Mouse (Mus musculus): ENCODE data around the gene Sell. TPM values are rescaled to one million over a fixed set of nuclear protein-coding genes. Genes with fewer than 3 reads are reported as not detected.

Gene Sell
- total RNA-seq, 2 experiments from 2014 or later: 0.24 to 0.29 TPM

DNA sequence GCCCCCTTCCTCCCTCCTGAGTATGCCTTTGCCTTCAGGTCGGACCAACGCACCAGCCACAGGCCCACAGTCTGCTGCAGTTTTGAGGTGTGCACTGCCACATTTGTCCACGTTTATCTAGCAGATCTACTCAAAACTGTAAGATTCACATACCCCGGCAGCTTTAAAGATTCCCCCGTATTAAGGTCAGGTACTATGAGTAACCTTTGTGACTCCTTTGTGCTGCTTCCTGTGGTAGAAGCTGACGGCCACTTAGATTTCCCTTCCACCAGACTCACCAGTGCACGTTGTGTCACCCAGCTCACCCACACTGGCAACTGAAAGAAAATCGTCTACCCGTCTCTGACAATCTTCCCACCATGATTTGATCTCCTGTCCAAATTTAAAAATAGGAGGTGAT is 11.3 kb downstream of the Sell start:
- intact Hi-C loops (cut with DNase I; ENCODE audit: low total_unique reads): no loop called here
- DNase-seq: no peak

DNA sequence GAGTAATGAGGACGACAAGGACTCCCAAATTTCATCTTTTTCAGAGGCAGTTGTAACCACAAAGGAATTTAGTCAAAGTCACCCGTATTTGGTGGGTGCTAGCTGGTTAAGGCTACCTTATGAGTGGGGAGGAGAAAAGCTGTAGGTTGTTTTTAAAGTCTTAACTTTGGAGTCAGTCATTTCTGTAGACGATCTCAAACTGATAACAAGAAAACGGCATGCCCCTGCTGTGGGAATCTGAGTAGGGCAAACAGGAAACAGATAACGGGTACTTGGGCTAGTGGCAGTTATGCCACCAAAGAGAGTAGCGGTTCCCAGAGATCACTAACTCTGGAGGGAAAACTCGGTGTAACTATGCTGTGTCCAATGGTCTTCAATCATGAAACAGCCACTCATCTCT is 12.0 kb downstream of the Sell start:
- intact Hi-C loops (cut with DNase I; ENCODE audit: low total_unique reads): no loop called here
- DNase-seq: no peak

DNA sequence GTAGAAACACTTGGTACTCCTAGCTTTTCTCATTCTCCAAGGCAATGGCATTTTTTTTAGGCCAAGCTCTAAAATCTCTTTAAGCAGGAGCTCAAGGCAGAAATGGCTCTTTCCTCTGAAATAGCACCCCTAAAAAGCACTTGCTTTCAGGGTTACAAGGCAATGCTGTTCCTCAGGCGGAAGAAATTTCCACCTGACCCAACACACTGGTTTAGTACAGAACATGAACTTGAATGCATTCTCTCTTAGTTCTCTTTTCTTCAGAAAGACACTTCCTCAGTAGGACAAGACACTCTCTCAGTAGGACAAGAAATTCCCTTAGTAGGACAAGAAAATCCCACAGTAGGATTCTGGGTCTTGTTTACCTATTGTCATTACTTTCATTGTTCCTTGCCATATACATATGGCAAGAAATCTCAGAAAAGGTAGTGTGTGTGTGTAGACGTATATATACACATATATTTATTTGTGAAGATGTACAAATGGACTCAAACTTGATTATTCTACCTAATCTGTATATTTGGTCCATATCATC is 12.9 kb downstream of the Sell start:
- DNase-seq: no peak
- intact Hi-C loops (cut with DNase I; ENCODE audit: low total_unique reads): no loop called here

DNA sequence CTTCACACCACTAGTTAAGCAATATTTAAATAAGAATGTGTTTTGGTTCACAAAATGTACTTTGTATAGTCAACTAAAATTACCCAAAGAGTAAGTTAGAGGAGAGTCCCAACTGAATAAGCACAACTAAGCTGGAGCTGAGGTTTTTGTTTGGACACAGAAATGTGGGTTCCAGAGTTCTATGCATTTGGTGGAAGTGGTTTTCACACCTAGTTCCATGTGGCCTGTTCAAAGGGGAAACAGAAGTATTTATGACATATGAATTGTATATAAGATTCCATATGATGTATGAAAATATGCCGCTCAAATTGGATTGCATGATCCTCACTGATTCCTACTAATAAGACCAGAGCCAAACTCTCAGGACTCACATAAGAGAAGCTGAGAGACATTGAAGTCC is 13.6 kb downstream of the Sell start:
- intact Hi-C loops (cut with DNase I; ENCODE audit: low total_unique reads): no loop called here
- DNase-seq: no peak

DNA sequence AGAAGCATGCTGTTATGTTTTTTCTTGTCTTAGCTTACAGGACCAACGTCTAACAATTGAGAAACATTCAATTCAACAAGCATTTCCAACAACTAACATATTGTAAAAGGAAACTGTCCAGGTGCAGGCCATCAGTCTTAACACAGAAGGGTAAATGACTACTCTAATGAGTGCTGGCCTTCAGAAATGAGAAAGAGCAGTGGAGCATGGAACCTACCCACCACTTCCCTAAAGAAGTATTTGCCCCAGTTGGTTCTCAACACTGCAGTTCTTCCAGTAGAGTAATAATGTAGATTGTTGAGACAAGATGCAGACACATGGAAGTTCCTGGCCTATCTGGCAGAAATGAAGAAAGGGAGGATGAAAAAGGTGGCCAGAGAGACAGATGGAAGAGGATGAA is 14.7 kb downstream of the Sell start:
- intact Hi-C loops (cut with DNase I; ENCODE audit: low total_unique reads): no loop called here

DNA sequence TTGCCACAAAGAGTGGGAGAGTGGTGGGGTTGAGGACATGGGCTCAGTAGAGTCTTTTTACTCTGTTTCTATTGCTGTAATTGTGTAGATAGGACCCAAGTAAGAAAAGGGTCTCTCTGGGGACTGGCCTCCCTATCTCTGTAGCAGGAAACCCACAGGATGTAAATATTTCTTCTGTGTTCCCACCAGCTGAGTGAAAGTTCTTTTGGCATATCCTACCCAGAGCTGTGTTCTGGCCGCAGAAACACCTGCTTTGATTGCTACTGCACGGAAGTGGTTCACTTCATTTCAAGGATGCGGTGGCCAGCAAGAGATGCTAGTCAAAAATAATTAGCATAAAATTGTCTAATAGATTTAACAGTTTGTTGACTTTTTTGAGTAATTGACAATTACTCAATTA is 15.2 kb downstream of the Sell start:
- DNase-seq: no peak
- intact Hi-C loops (cut with DNase I; ENCODE audit: low total_unique reads): no loop called here

More for the DNA sequence above, 14.7 kb downstream of the Sell start:
- DNase-seq: no peak

DNA sequence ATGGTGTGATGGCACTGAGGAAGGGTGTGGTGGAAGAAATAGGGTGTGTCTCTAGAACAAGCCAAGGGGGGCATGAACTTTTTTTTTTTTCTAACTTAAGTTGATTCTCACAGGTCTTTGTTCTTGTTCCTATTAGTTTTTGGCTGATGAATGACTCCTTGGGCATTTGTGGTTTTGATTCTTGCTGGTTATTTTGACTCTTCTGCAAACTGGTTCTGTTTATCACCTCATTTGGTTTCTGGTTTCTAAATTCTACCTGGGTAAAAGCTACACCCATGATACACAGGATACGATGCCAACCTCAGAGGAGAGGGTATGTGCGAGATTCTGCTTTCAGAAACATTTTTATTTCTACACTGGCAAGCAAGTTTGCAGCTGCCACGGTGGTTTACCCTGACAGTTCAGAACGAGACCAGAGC is 16.6 kb downstream of the Sell start:
- intact Hi-C loops (cut with DNase I; ENCODE audit: low total_unique reads): no loop called here
- no peak for DNase-seq

DNA sequence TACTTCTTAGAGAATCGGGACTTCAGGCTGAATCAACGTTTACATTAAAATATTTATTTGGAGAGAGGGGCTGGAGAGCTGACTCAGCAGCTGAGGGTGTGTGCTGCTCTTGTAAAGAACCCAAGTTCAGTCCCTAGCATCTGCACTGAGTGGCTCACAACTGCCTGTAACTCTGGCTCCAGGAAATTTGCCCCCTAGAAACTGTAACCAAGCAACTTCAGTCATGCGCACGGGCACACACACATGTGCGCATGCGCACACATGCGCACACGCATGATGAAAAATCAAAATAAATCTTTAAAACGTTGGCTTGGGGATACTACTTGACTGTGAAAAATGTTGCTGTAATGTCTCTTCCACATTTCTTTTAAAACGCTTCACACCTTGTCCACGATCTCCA is 17.3 kb downstream of the Sell start:
- no peak for DNase-seq
- intact Hi-C loops (cut with DNase I; ENCODE audit: low total_unique reads): no loop called here

DNA sequence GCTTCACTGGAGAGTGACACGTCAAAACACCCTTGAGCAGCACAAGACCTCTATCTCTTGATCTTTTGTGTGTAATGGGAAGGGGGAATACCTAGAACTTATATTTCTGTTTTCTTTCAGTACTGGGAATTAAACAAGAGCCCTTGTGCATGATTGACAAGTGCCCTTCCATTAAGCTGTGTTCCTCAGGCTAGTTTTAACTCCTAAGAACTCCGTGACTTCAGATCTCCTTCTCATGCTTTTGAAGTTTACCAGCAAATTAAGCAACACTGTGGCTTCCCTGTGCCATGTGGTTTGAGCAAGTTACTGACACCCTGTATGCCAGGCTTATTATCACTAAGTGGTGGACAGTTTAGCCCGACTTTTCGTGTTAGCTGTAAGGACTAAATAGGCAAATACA is 21.3 kb downstream of the Sell start:
- intact Hi-C loops (cut with DNase I; ENCODE audit: low total_unique reads): no loop called here

DNA sequence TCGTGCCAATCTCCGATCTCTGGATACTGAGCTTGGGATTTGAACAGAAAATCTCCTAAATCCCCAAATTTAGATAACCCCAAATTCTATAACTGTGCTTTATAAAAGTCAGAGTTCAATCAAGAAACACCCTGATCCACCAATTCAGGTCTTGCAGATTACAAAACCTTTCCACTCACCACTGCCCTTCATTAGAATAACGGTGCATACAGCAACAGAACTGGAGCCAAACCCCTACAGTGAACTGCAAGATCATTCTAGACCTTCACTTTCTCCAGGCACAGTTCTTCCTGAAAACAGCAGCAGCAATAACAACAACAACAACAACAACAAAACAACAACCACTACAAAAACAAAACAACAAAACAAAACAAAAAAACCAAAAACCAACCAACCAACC is 25.0 kb downstream of the Sell start:
- no peak for DNase-seq
- intact Hi-C loops (cut with DNase I; ENCODE audit: low total_unique reads): no loop called here

More for the DNA sequence above, 21.3 kb downstream of the Sell start:
- no peak for DNase-seq

DNA sequence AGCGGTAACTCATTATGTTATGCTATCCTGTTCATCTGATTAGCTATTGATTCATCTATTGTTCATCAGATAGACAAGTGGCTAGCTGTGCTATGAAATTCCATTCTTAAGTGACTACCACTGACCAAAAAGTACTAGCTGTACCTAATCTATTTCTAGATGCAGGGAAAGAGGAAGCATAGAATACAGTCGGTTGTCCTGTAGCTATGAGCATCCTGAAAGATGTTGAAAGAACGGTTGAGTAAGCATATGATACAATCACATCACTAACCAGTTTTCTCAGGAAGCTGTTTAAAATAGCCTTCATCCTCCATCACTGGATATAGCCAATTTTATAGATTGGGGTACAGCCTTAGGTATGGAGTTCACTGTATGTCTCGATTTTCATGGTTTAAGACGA is 26.1 kb downstream of the Sell start:
- no peak for DNase-seq
- intact Hi-C loops (cut with DNase I; ENCODE audit: low total_unique reads): no loop called here

DNA sequence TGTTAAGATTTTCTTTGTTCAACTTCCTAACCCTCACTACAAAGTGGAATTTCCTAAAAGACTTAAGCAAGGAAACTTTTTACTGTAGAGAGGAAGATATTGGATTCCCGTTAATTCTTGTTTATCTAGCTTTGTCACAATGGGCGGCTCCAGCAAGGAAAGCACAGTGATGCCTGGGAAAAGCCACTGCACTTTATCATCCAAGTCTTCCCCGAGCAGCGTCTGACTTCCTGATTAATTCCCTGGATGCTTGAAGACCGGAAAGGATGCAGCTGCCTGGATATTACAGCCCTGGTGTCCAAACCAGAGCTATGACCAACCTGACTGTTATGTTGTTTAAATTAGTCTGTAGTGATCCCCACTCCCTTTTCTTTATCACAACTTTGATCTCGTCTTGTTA is 35.0 kb downstream of the Sell start:
- intact Hi-C loops (cut with DNase I; ENCODE audit: low total_unique reads): no loop called here

DNA sequence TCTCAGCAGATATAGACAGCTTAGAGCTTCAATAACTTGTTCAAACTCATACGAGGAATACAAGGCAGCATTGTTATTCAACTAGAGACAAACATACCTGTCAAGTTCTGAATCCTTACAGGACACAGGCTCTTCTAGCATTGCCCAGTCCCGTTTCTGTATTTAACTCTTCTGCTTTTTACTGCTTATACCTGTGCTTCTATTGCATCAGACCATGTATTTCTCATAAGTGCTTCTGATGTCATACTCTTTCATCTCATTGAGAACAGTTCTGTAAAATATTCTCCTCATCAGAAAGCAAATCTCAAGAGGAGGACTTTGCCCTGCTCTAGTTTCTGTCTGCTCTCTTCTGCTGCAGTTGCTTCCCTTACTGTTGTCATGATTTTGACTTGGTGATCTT is 36.1 kb downstream of the Sell start:
- no peak for DNase-seq
- intact Hi-C loops (cut with DNase I; ENCODE audit: low total_unique reads): no loop called here

More for the DNA sequence above, 35.0 kb downstream of the Sell start:
- DNase-seq: no peak

DNA sequence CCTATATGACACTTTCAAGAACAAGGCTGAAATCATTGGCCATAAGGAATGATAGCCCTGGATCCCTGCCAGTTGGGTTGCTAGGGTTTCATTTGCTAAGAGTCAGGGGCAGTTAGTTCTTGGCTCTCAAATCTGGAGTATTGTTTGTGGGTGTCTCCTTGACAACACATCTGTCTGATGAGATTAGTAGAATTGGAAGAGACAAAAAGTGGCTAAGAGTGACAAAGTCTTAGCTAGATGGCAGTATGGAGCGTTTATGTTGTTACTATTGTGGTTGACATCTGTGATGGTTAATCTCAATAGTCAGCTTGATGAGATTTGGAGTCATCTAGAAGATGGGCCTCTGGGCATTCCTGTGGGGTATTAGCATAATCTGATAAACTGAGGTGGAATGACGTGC is 36.6 kb downstream of the Sell start:
- intact Hi-C loops (cut with DNase I; ENCODE audit: low total_unique reads): no loop called here
- DNase-seq: no peak

DNA sequence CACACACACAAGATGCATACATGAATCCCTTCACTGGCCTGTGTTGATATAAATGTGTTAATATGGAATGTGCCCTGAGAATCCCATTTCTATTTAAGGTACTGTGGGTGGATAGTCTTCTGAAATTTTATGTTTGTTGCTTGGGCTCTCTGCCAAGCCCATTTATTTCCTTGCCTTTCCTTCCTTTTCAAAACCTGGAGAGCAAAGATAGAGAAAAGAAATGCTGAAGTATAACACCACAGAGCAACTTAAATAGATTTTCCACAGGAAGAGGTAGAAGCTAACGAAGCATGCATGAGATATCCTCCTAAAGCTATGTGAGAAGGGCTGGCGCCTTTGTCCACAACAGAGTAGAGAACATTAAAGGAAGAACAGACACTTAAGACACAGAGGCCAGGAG is 48.0 kb downstream of the Sell start:
- no peak for DNase-seq
- intact Hi-C loops (cut with DNase I; ENCODE audit: low total_unique reads): no loop called here

DNA sequence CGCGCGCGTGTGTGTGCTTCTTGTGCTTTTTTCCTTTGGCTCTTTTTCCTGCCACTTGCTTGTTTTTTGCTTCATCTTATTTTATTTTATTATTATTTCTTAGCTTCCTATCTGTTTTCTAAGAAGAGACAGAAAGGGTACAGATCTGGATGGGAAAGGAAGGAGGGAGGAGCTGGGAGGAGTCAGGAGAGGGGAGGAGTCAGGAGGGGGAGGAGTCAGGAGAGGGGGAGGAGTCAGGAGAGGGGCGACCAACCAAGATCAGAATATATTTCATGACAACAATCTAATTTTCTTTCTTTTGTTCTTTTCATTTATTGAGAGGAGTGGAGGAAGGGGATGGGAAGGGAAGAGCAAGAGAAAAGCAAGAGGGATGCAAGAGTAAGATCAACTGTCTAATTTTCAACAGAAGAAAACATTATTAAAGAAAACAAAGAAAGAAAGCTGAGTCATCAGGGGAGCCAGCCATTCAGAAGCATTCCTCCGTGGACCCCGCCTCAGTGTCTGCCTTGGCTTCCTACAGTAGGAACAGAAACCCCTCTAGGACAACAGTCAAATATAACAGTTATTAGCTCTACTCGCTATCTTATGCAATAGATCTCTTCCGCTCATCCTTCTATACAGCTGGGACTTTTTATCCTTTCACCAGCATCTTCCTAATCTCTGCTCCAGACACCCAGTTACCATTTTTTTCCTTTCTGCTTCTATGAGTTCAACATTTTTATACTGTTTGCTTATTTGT is 49.0 kb downstream of the Sell start:
- intact Hi-C loops (cut with DNase I; ENCODE audit: low total_unique reads): no loop called here
- no peak for DNase-seq

DNA sequence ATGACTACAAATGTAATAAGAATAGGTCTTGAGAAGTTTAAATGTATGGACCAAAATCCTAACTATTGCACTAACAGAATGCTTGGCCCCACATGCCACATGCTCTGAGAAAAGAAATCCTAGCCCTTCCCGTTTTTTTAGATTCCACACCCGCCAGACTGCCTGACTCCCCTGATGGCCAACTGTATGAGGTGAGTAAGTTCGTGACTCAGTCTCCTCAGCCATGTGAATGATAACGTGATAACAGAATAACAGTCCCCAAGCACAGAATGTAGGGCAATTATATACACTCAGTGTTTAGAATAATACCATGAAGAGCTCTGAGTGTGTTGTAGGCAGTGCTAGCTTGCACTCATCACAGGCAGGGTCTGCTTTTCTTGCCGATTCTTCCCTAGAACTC is 52.5 kb downstream of the Sell start:
- intact Hi-C loops (cut with DNase I; ENCODE audit: low total_unique reads): no loop called here
- no peak for DNase-seq

DNA sequence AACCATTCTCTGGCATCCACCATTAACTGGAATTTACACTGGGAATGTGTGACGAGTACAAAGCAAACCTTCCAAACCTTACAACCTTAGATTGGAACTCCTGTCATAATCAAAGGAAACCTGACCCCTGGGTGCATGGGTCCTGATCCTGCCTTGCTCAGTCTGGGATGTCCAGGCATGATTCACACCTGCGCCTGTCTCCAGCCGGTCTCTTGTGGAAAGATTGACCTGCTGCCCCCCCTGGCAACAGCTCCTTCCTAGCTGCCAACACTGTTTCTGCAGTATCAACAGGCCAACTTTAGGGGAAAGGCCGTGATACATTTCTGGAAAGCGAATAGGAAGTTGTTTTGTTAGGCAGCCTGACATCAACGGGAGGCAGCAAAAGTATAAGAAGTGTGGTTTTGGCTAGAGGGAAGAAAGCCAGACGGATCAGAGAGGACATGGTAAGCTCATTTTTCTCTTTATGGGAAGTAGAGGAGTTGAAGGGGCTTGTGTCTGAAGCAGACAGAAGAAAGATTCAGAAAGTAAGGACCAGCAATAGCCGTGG is 53.2 kb downstream of the Sell start, which contains the start of gene Selp:
TSS of gene Selp (plus strand) at position 318 of the 547 bp plus-strand sequence.
- intact Hi-C loops (cut with DNase I; ENCODE audit: low total_unique reads): no loop called here
- DNase-seq: no peak

DNA sequence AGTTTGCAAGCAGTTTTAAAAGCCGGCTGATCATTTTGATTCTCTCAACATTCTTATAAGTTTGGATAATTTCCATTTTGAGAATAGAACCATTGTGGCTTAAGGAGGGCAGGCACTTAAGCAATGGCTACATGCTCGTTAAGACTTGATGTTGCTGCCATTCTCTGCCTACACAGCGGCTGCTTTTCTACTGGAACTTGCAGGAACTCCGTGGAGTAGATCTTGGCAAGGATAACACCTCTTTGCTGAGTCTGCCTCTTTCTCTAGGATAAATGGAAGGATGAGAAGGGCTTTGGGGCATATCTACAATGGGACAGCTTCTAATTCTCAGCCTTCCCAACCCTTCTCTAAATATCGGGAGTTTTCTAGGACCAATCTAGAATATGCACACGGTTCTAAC is 53.9 kb downstream of the Sell start:
- intact Hi-C loops (cut with DNase I; ENCODE audit: low total_unique reads): no loop called here
- no peak for DNase-seq

DNA sequence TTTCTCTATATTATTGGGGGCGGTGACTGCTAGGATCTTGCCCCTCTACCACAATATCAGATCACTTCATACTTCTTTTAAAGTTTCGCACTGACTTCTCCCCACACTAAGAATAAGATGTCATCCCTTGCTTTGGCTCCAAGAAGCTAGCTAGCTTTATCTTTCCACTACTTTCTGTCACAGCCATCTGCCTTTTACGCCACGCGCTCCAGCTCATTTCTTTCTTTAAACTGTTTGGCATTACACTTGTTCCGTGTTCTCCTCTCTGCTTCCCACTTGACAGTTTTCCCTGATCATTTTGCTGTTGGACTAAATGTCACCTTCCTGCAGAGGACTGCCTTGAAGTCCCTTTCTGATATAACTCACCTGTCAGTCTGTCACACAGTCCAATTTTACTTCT is 56.1 kb downstream of the Sell start:
- intact Hi-C loops (cut with DNase I; ENCODE audit: low total_unique reads): no loop called here
- DNase-seq: no peak

Data from gastrocnemius, postnatal 14 days (tissue).